18 mouse cellular contexts compared by ENCODE assay signal in the genomic region with DNA sequence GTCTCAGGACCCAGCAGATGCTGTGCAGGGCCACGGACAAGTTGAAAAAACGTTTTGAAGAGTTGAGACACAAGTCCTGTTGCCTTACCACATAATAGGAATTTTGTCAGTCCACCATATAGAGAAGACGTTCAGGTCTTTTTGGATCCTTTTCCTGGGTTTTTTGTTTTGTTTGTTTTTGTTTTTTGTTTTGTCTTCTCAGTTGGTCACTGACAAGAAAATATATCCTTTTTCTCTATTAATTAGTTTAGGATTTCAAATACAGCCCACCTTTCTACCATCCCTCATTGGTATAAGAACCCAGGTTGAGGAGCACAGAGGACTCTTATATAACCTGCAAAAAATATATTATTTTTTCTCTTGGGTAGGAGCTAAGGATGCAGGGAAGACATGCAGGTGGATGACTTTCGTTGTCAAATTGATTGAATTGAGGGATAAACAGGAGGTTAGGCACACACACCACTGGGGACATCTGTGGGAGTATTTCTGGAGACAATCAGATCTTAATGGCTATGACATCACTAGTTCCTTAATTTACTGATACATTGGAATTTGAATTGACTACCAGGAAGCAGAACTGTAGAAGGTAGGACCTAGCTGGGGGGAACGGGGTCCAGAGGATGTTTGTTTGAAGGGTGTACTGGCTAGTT.
DNase-seq lines count a peak whose midpoint lies in the region; ATAC-seq and TF ChIP-seq lines count a peak whose summit lies in the region.
"Had no signal": no experiment of that assay in that cellular context is flagged by ENCODE, and none has a peak within 500 bp of the region (broad histone marks: within the 10 kb centered on the region; RNA-seq: fewer than 3 reads in every experiment).

No protein-coding gene starts in this region.

- no peaks in the 10 kb centered on the region for H3K27me3 ChIP-seq in forebrain, embryonic 11.5 days (ENCODE audit: control insufficient read depth, insufficient read depth, low read length)
- H3K27me3 ChIP-seq in forebrain, embryonic 12.5 days, result 0 out of 2 replicates have a peak, but pooled peaks cover 5% of the 10 kb centered on the region
- no peaks in the 10 kb centered on the region for H3K27me3 ChIP-seq in myocyte (ENCODE audit: control insufficient read depth, insufficient read depth, insufficient read length)
- H3K27me3 ChIP-seq: embryonic facial prominence, embryonic 12.5 days; forebrain, embryonic 15.5 days had no signal

- H3K9ac ChIP-seq in forebrain, embryonic 11.5 days (ENCODE audit: low read length), result no peak overlapping the region
- H3K9ac ChIP-seq in forebrain, embryonic 12.5 days, result no peak overlapping the region
- H3K9ac ChIP-seq: embryonic facial prominence, embryonic 12.5 days; forebrain, embryonic 13.5 days; forebrain, embryonic 15.5 days; forebrain, postnatal 0 days had no signal

- TF ChIP-seq POLR2A in myocyte (IDR thresholded peaks at IDR 0.05; ENCODE audit: insufficient read length, low read depth), result no peak

- no peaks in the 10 kb centered on the region for H3K36me3 ChIP-seq in forebrain, embryonic 11.5 days (ENCODE audit: control insufficient read depth, insufficient read depth, low read length)
- H3K36me3 ChIP-seq in forebrain, embryonic 12.5 days (replicated peaks), result no peaks in the 10 kb centered on the region
- no peaks in the 10 kb centered on the region for H3K36me3 ChIP-seq in myocyte (ENCODE audit: control insufficient read depth, insufficient read depth)
- H3K36me3 ChIP-seq: embryonic facial prominence, embryonic 10.5 days; embryonic facial prominence, embryonic 12.5 days; forebrain, embryonic 15.5 days had no signal

- no peak overlapping the region for H3K4me2 ChIP-seq in forebrain, embryonic 11.5 days (ENCODE audit: low read depth, low read length, severe bottlenecking)
- H3K4me2 ChIP-seq in forebrain, embryonic 12.5 days, result no peak overlapping the region
- peak overlapping the region; percentile 4 for H3K4me2 ChIP-seq in myocyte (ENCODE audit: low read depth)
- H3K4me2 ChIP-seq: embryonic facial prominence, embryonic 12.5 days; forebrain, embryonic 13.5 days; forebrain, embryonic 15.5 days had no signal

- peak; percentile 17 for DNase-seq in forebrain, embryonic 11.5 days (ENCODE audit: low spot score)
- peak; percentile 94 for DNase-seq in 3T3-L1 (ENCODE audit: low read depth, low spot score)
- DNase-seq in kidney, postnatal 10 days, result no peak
- DNase-seq: adrenal gland, adult 8-10 months; adrenal gland, postnatal 14 days; adrenal gland, postnatal 36 days; cerebellum, adult 11-12 months; cerebellum, adult 2 months; cerebellum, adult 9-10 months; cerebellum, postnatal 10 days; cerebellum, postnatal 25 days; forebrain, postnatal 0 days had no signal

- H3K79me2 ChIP-seq in myocyte (ENCODE audit: control insufficient read depth, insufficient read depth), result no peaks in the 10 kb centered on the region

- H3K27ac ChIP-seq in forebrain, embryonic 11.5 days (ENCODE audit: low read depth, low read length), result no peak overlapping the region
- no peak overlapping the region for H3K27ac ChIP-seq in forebrain, embryonic 12.5 days
- H3K27ac ChIP-seq: embryonic facial prominence, embryonic 10.5 days; embryonic facial prominence, embryonic 12.5 days; forebrain, embryonic 13.5 days; forebrain, embryonic 15.5 days had no signal

- no peaks in the 10 kb centered on the region for H3K9me3 ChIP-seq in forebrain, embryonic 11.5 days (ENCODE audit: control insufficient read depth, low read length)
- no peaks in the 10 kb centered on the region for H3K9me3 ChIP-seq in forebrain, embryonic 12.5 days
- H3K9me3 ChIP-seq: embryonic facial prominence, embryonic 10.5 days; embryonic facial prominence, embryonic 12.5 days; forebrain, embryonic 13.5 days; forebrain, embryonic 15.5 days had no signal

- H3ac ChIP-seq in myocyte (ENCODE audit: control insufficient read depth, insufficient read length), result no peak overlapping the region

- WGBS in forebrain, embryonic 11.5 days, result 81% methylated on average over 5 of the region's 5 CpGs
- 81% methylated on average over 5 of the region's 5 CpGs for WGBS in forebrain, embryonic 12.5 days

- peaks cover 5% of the 10 kb centered on the region for H3K4me1 ChIP-seq in forebrain, embryonic 11.5 days (replicated peaks; ENCODE audit: control insufficient read depth, insufficient read depth, low read length)
- H3K4me1 ChIP-seq in forebrain, embryonic 12.5 days, result peaks cover 13% of the 10 kb centered on the region
- H3K4me1 ChIP-seq: embryonic facial prominence, embryonic 12.5 days had no signal

- no peak overlapping the region for H3K4me3 ChIP-seq in forebrain, embryonic 11.5 days (ENCODE audit: low read depth, low read length)
- H3K4me3 ChIP-seq in forebrain, embryonic 12.5 days (replicated peaks), result no peak overlapping the region
- H3K4me3 ChIP-seq in myocyte, result no peak overlapping the region
- H3K4me3 ChIP-seq: embryonic facial prominence, embryonic 10.5 days; embryonic facial prominence, embryonic 12.5 days; forebrain, embryonic 13.5 days; forebrain, embryonic 15.5 days had no signal

- no peak for ATAC-seq in forebrain, embryonic 11.5 days (replicated peaks; ENCODE audit: low FRiP score)
- no peak for ATAC-seq in forebrain, embryonic 12.5 days (ENCODE audit: low FRiP score)
- ATAC-seq: forebrain, embryonic 13.5 days; forebrain, embryonic 15.5 days; forebrain, postnatal 0 days had no signal

TF ChIP-seq in myocyte, 11 proteins besides CTCF, POLR2A, EP300 and RAD21:
- no peak for TF ChIP-seq POLR2AphosphoS2 (IDR thresholded peaks at IDR 0.05; ENCODE audit: insufficient read length, low read depth)
- no peak for TF ChIP-seq TCF12 (IDR thresholded peaks at IDR 0.05; ENCODE audit: insufficient read depth, poor library complexity, severe bottlenecking)
- no peak for TF ChIP-seq TCF3 (IDR thresholded peaks at IDR 0.05; ENCODE audit: insufficient read length, low read depth)
- no peak for TF ChIP-seq REST (IDR thresholded peaks at IDR 0.05; ENCODE audit: insufficient read depth, insufficient read length)
- no peak for TF ChIP-seq USF1 (IDR thresholded peaks at IDR 0.05; ENCODE audit: low read depth)
- TF ChIP-seq MYOG (IDR thresholded peaks at IDR 0.05; ENCODE audit: control insufficient read depth in 1 of 3, insufficient read depth in 1 of 3, insufficient read length in 2 of 3, low read depth in 2 of 3), result no peak
- TF ChIP-seq CEBPB (IDR thresholded peaks at IDR 0.05; ENCODE audit: insufficient read depth, poor library complexity, severe bottlenecking), result no peak
- no peak for TF ChIP-seq SRF (IDR thresholded peaks at IDR 0.05; ENCODE audit: control insufficient read depth, insufficient read length, low read depth)
- no peak for TF ChIP-seq MYOD1 (IDR thresholded peaks at IDR 0.05; ENCODE audit: control insufficient read depth in 1 of 3, insufficient read length in 2 of 3, low read depth in 2 of 3)
- no peak for TF ChIP-seq E2F4 (IDR thresholded peaks at IDR 0.05; ENCODE audit: insufficient read depth)
- TF ChIP-seq MAX (IDR thresholded peaks at IDR 0.05; ENCODE audit: low read depth), result no peak
